Mouse (Mus musculus) cerebellum, adult 11 months (tissue): ENCODE results near the gene Ppil3.

Experiments used
- DNase-seq: peaks from one replicate; pipeline ENCODE4 v3.0.0; 2022

Gene Ppil3

DNA sequence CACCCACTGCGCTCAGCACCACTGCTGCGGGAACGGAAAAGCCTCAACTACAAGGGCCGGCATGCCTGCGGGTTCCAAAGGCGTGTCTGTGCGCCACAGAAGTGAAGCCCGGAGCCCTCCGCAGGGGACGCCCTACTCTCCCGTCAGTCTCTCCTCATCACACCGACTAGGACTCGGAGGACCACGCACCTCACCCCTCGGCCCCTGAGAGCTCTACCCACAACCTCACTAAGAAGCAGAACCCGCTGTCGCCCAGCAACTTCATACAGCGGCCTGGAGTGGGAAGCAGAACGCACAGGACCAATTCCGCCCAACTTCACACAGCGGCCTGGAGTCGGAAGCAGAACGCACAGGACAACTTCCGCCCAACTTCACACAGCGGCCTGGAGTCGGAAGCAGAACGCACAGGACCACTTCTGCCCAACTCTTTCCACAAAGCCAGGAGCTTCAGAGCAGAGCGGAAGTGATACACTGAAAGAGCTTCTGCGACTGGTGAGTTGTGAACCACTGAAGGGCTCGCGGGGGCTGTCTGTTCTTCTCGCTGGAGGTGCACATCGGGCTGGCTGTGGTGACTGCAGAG, at the start of gene Ppil3, which contains the start of gene Nif3l1:
Gene Ppil3 (minus strand): TSS at position 344 of the 580 bp plus-strand sequence.
Gene Nif3l1 (plus strand): TSS at position 9 of the 580 bp plus-strand sequence.
- DNase-seq = peak; percentile 66

- DNase-seq = no peak
These were observed 37.4 kb upstream of the Ppil3 start for GRCm38 (mm10) chr1:58482647-58483046.

DNA sequence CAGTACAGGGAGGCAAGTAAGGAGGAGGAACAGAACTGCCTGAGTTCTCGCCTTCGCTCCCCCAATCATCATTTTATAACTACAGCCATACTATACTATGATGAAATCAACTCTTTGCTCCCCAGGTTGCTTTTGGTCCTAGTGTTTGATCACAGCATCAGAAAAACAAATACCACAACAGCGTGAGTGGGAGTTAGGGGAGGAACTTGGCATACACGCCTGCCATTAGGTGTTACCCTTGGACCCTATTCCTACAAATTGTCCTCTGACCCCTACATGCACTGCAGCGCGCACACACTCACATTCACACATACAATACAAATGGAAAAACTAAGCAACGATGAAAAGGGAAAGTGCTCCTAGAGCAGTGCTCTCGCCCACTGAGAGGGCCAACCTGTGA, 30.4 kb upstream of the Ppil3 start:
- DNase-seq = no peak

DNA sequence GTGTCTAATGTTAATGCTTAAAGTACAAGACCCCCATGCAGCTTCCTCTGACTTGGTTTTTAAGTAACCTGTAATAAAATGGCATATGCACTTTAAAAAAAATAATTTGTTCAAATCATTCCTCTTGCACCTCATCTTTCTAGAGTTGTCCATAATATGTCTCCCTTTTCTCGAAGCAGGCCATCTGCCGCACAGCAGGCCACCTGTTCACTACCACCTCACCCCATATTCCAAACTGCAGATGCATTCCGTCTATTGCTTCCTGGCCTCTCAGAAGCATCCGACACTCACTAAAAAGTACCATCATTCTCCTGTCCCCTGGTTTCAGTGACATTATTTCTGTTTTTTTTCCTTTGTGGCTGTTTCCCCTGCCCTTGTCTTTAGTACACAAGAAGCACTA, 20.3 kb upstream of the Ppil3 start:
- peak; percentile 20 for DNase-seq

DNA sequence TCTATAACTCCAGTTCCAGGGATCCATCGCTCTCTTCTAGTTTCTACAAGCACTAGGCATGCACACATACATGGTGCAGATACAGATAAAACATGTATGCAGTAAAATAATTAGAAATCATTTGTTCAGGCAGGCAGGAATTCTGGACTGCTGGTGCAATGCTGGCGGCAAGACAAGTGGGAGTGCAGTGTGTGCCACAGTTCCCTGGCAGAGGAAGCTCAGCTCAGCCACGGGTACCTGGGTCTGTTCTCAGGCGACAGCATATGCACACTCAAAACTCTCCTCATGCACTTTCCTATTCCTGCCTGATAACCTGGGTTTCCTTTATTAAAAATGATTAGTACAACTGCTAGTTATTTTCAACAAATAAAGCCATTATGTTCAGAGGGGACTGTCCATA, 19.8 kb upstream of the Ppil3 start:
- DNase-seq = peak; percentile 40

DNA sequence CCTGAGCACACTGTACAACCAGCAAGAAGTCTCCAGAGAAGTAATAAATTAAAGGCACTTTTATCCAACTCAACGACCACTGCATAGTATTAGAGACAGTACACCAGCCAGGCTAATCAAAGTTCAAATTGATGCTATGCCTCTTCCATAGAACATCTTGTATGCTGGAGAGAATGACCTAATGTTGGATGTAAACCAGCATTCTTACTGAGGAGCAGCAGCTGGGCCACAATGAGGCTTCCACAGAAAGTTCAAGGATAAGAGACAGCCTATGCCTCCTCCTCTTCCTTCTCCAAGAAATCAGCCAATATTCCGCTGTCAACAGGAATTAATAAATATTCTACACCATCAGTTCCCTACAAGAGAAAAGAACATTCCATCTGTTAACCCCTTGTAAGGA, 18.6 kb upstream of the Ppil3 start:
- no peak for DNase-seq

GRCm38 (mm10) chr1:58460566-58460965, 15.3 kb upstream of the Ppil3 start:
- no peak for DNase-seq

- no peak for DNase-seq
These were observed 13.6 kb upstream of the Ppil3 start for GRCm38 (mm10) chr1:58458867-58459266.

- no peak for DNase-seq
These were observed 12.9 kb upstream of the Ppil3 start for GRCm38 (mm10) chr1:58458175-58458574.

DNA sequence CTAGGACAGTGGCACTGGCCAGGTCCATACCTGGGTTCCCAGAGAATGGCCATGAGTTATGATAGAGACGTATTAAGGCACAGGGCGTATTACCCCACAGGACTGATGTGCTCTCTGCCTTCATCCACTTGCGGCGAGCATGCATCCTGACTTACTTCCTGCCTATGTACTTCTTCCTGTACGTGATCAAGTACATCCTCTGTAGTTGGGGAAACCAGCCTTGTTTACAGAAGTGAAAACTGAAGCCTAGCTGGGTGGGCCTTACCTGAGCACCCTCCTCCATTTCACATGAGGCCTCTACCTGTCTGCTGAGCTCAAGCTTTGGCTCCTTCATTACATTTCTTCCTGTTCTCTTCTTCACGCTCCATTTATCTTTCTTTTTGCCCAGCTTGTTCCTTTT, 9.0 kb upstream of the Ppil3 start:
- DNase-seq = no peak

DNA sequence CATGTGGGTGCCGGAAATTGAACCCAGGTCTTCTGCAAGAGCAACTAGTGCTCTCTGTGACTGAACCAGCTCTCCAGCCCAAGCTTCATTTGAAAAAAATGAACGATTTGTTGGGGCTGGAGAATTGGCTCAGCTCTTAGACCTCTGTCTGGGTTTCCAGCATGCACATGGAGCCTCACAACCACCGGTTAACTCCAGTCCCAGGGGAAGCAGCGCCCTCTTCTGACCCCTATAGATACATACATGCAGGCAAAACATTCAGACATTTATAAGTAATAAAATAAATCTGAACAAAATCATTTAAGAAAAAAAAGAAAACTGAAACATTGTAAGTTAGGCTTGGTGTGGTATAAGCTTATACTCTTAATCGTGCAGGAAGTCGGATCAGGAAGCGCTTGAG, 3.1 kb upstream of the Ppil3 start:
- DNase-seq = no peak

- DNase-seq = no peak
These were observed 2.5 kb upstream of the Ppil3 start for GRCm38 (mm10) chr1:58447766-58448165.

GRCm38 (mm10) chr1:58445861-58446260, 575 bp upstream of the Ppil3 start:
- no peak for DNase-seq

GRCm38 (mm10) chr1:58444691-58445090, 595 bp downstream of the Ppil3 start:
- DNase-seq = no peak

DNA sequence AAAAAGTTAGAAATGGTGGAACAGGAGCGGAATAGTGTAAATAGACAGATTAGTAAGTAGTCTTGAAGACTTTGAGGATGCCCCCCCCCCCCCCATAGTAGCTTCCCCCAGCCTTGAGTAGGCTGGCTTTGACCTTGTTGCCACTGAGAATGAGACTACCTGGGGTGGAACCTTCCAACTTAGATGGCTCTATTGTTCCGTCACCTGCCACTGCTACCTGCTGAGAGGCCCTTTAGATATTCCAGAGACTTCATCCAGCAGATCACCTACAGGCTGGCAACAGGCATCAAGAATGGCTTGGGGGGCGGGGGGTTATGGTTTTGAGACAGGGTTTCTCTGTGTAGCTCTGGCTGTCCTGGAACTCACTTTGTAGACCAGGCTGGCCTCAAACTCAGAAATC, 20.7 kb downstream of the Ppil3 start:
- DNase-seq = no peak

- DNase-seq = peak; percentile 97
These were observed 21.7 kb downstream of the Ppil3 start, which contains the start of gene Clk1 for GRCm38 (mm10) chr1:58423371-58424248. Gene Clk1 (minus strand): TSS chr1:58424066.

GRCm38 (mm10) chr1:58422879-58423278, 22.4 kb downstream of the Ppil3 start:
- no peak for DNase-seq

- DNase-seq = peak; percentile 43
These were observed 24.3 kb downstream of the Ppil3 start for GRCm38 (mm10) chr1:58420961-58421360.

GRCm38 (mm10) chr1:58420032-58420431, 25.3 kb downstream of the Ppil3 start:
- DNase-seq = no peak

DNA sequence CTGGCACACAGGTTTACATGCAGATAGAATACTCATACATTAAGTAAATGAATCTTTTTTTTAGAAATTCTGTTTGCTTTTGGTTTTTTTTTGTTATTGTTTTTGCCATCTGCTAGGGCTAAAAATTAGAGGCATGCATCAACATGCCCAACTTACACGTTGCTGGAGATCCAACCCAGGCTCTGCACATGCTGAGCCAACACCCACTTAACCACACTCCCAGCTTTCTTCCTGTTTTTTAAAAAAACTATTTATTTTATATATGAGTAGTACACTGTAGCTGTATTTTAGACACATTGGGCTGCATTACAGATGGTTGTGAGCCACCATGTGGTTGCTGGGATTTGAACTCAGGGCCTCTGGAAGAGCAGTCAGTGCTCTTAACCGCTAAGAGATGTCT, 29.2 kb downstream of the Ppil3 start:
- DNase-seq = no peak

DNA sequence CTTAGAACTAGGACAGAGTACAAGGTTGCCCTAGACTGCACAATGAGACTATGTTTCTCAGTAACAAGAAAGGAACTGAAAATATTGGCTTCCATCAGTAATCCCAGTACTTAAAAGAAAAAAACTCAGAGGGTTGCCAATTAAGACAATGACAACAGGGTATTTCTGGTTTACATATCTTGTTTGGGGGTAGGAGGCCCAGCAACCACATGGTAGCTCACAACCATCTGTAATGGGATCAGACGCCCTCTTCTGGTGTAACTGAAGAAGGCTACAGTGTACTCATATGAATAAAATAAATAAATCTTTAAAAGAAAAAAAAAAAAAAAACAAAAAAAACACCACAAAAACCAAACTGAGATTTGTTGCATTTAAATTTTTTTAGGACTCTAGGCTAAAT, 29.8 kb downstream of the Ppil3 start:
- DNase-seq = no peak

DNA sequence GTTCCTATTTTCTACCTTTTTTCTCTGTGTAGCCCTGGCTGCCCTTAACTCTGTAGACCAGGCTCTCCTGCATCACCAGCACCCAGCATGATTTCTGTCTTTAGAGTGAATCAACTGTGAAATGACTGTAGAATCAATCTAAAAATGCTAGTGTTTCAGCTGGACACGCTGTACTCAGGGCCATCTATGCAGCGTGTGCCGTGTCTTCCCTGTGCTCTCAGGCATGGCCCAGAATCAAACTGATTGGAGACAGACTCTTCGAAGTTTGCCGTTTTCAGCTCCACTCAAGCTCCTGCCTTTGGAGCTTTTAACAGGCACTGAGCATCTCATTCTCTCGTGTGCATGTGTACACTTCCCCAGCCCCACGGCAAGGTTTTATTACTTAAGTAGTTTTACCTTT, 34.5 kb downstream of the Ppil3 start:
- DNase-seq = no peak

DNA sequence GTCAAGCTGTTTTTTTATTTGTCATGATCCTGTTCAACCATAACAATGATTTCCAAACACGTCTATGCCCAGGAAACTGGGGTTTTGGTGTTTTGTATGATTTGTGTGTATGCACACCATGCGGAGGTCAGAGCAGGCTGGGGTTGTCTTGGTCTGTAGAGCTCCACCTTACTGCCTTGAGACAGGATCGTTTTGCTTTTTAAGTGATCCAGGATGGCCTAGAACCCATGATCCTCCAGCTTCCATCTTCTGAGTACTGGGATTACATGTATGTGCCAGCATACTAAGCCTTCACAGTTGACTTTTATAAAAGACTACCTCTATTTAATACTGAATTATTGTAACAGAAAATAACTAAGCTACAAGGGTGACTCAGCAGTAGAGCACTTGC, 35.1 kb downstream of the Ppil3 start:
- DNase-seq = no peak

DNA sequence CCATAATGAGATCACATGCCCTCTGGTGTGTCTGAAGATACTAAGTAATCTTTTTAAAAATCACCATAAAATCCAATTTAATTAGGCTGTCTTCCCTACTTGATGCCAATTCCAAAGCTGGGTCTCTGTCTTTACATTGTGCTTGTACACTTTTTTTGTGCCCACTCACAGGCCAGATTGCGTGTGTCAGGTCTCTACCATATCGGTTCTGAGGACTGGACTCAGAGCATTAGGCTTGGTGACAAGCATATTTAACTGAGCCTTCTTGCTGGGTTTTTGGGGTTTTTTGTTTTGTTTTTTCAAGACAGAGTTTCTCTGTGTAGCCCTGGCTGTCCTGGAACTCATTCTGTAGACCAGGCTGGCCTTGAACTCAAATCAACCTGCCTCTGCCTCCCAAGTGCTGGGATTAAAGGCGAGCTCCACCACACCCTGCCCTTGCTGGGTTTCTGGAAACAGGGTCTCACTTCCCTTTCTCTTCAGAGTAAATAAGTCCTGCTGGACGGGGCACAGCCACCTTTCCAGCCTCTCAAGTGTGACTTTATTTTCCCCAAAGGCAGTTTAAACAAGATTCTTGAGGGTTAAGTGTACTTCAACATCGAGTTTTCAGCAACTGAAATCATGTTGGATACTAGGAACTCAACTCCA, 35.6 kb downstream of the Ppil3 start:
- DNase-seq = no peak
